Mouse (Mus musculus) MEL (cell line): ENCODE data around the gene Tcap. TPM values are rescaled to one million over a fixed set of nuclear protein-coding genes. Genes with fewer than 3 reads are reported as not detected.

ENCODE experiments used
- DNase-seq: peaks from one replicate; pipeline ENCODE4 v3.0.0; 2011; ENCODE audit warnings: low read depth, low spot score
- H3K27ac ChIP-seq: 2 replicates; pipeline ENCODE4 v1.5.1; 2012; ENCODE audit warnings: low read depth, mild to moderate bottlenecking, control low read depth, low read length, moderate library complexity; ENCODE audit not compliant: control insufficient read depth
- H3K27me3 ChIP-seq, 2 experiments: fragments of 150-350 bp in 1 of 2; sonication (generic) in 1 of 2; 2 replicates each; pipeline ENCODE4 v1.6.1; 2012; ENCODE audit warnings: low read length in 2 of 2, mild to moderate bottlenecking in 2 of 2, improper control_type of control experiment in 1 of 2, moderate library complexity in 1 of 2; ENCODE audit not compliant: insufficient read depth in 2 of 2, control insufficient read depth in 1 of 2
- H3K36me3 ChIP-seq, 2 experiments: 2 replicates each; pipeline ENCODE4 v1.6.1; 2012 to 2014; ENCODE audit warnings: low read length in 2 of 2, improper control_type of control experiment in 1 of 2, inconsistent platforms in 1 of 2, mild to moderate bottlenecking in 1 of 2; ENCODE audit not compliant: insufficient read depth in 2 of 2, control insufficient read depth in 1 of 2
- H3K4me1 ChIP-seq, 2 experiments: fragments of 150-350 bp in 1 of 2; sonication (generic) in 1 of 2; 2 replicates each; pipeline ENCODE4 v1.6.1; 2012; ENCODE audit warnings: low read length in 2 of 2, improper control_type of control experiment in 1 of 2, mild to moderate bottlenecking in 1 of 2; ENCODE audit not compliant: insufficient read depth in 2 of 2, control insufficient read depth in 1 of 2
- H3K4me3 ChIP-seq, 2 experiments: fragments of 150-350 bp in 1 of 2; sonication (generic) in 1 of 2; 2 replicates each; pipeline ENCODE4 v1.5.1; 2012; ENCODE audit warnings: low read depth in 2 of 2, low read length in 2 of 2, mild to moderate bottlenecking in 2 of 2, moderate library complexity in 2 of 2, control low read depth in 1 of 2, improper control_type of control experiment in 1 of 2; ENCODE audit not compliant: control insufficient read depth in 1 of 2, insufficient read depth in 1 of 2
- H3K79me2 ChIP-seq: 2 replicates; pipeline ENCODE4 v1.6.1; 2012; ENCODE audit warnings: mild to moderate bottlenecking, low read length, moderate library complexity; ENCODE audit not compliant: control insufficient read depth, poor library complexity, insufficient read depth
- H3K9ac ChIP-seq: 2 replicates; pipeline ENCODE4 v1.6.1; 2012; ENCODE audit warnings: low read depth, mild to moderate bottlenecking, control low read depth, low read length, moderate library complexity; ENCODE audit not compliant: control insufficient read depth, poor library complexity, severe bottlenecking
- H3K9me3 ChIP-seq: fragments of 150-350 bp; sonication (generic); replicated peaks from 2 replicates; pipeline ENCODE4 v1.6.1; 2012; ENCODE audit warnings: mild to moderate bottlenecking, low read length, improper control_type of control experiment, moderate library complexity; ENCODE audit not compliant: insufficient read depth
- CHD1 ChIP-seq: IDR thresholded peaks from 2 replicates; pipeline ENCODE4 v1.6.1; 2012; ENCODE audit warnings: low read depth, mild to moderate bottlenecking, inconsistent platforms, low read length, improper control_type of control experiment
- CHD2 ChIP-seq: IDR thresholded peaks from 2 replicates; pipeline ENCODE4 v1.6.1; 2011; ENCODE audit warnings: low read length, improper control_type of control experiment
- CTCF ChIP-seq, 3 experiments: IDR thresholded peaks in 2 of 3; conservative IDR thresholded peaks in 1 of 3; 2 replicates each; pipeline ENCODE4 v1.5.1; 2011 to 2012; ENCODE audit warnings: low read length in 3 of 3, low read depth in 2 of 3, mild to moderate bottlenecking in 2 of 3, improper control_type of control experiment in 1 of 3, inconsistent platforms in 1 of 3, mixed read lengths in 1 of 3, moderate library complexity in 1 of 3; ENCODE audit not compliant: control insufficient read depth in 1 of 3, insufficient read depth in 1 of 3, poor library complexity in 1 of 3, severe bottlenecking in 1 of 3
- ELF1 ChIP-seq: IDR thresholded peaks from 2 replicates; pipeline ENCODE4 v1.6.1; 2014; ENCODE audit warnings: low read depth, mild to moderate bottlenecking, inconsistent platforms, low read length, improper control_type of control experiment, moderate library complexity
- EP300 ChIP-seq, 2 experiments: IDR thresholded peaks; 2 replicates each; pipeline ENCODE4 v1.6.1; 2011; ENCODE audit warnings: improper control_type of control experiment in 2 of 2, low read length in 2 of 2, low read depth in 1 of 2, mild to moderate bottlenecking in 1 of 2
- JUND ChIP-seq: IDR thresholded peaks from 2 replicates; pipeline ENCODE4 v1.6.1; 2011; ENCODE audit warnings: low read depth, mild to moderate bottlenecking, improper control_type of control experiment, low read length
- KAT2A ChIP-seq: conservative IDR thresholded peaks from 2 replicates; pipeline ENCODE4 v1.6.1; 2012; ENCODE audit warnings: low read depth, low read length, improper control_type of control experiment, inconsistent platforms
- MEF2A ChIP-seq: IDR thresholded peaks from 2 replicates; pipeline ENCODE4 v1.6.1; 2014; ENCODE audit warnings: low read depth, mild to moderate bottlenecking, inconsistent platforms, low read length, improper control_type of control experiment; ENCODE audit not compliant: poor library complexity, insufficient replicate concordance, severe bottlenecking; ENCODE audit errors: extremely low read depth
- MXI1 ChIP-seq: IDR thresholded peaks from 2 replicates; pipeline ENCODE4 v1.6.1; 2011; ENCODE audit warnings: mild to moderate bottlenecking, low read depth, low read length, improper control_type of control experiment
- MYC ChIP-seq: IDR thresholded peaks from 2 replicates; pipeline ENCODE4 v1.6.1; 2011; ENCODE audit warnings: low read depth, mild to moderate bottlenecking, low read length, improper control_type of control experiment, moderate library complexity
- NELFE ChIP-seq: IDR thresholded peaks from 2 replicates; pipeline ENCODE4 v1.6.1; 2011; ENCODE audit warnings: low read depth, low read length, improper control_type of control experiment
- NRF1 ChIP-seq: IDR thresholded peaks from 2 replicates; pipeline ENCODE4 v1.6.1; 2014; ENCODE audit warnings: low read depth, mild to moderate bottlenecking, inconsistent platforms, low read length, improper control_type of control experiment, moderate library complexity; ENCODE audit not compliant: poor library complexity, insufficient read depth, severe bottlenecking
- TBP ChIP-seq: IDR thresholded peaks from 2 replicates; pipeline ENCODE4 v1.8.0; 2011; ENCODE audit warnings: low read depth, low read length, improper control_type of control experiment
- UBTF ChIP-seq: IDR thresholded peaks from 2 replicates; pipeline ENCODE4 v1.6.1; 2012; ENCODE audit warnings: low read depth, mild to moderate bottlenecking, inconsistent platforms, low read length, improper control_type of control experiment, moderate library complexity, borderline replicate concordance; ENCODE audit not compliant: insufficient read depth
- USF1 ChIP-seq: IDR thresholded peaks from 2 replicates; pipeline ENCODE4 v1.6.1; 2014; ENCODE audit warnings: low read depth, mild to moderate bottlenecking, inconsistent platforms, low read length, improper control_type of control experiment, moderate library complexity
- USF2 ChIP-seq, 2 experiments: IDR thresholded peaks; 2 replicates each; pipeline ENCODE4 v1.6.1; 2011 to 2012; ENCODE audit warnings: improper control_type of control experiment in 2 of 2, low read length in 2 of 2, borderline replicate concordance in 1 of 2, inconsistent platforms in 1 of 2, low read depth in 1 of 2, mild to moderate bottlenecking in 1 of 2; ENCODE audit not compliant: insufficient read depth in 1 of 2
- ZKSCAN1 ChIP-seq: IDR thresholded peaks from 2 replicates; pipeline ENCODE4 v1.6.1; 2012; ENCODE audit warnings: low read depth, mild to moderate bottlenecking, inconsistent platforms, low read length, improper control_type of control experiment, moderate library complexity
- ZMIZ1 ChIP-seq: IDR thresholded peaks from 2 replicates; pipeline ENCODE4 v1.6.1; 2012; ENCODE audit warnings: low read depth, mild to moderate bottlenecking, inconsistent platforms, low read length, improper control_type of control experiment, moderate library complexity
- ZNF384 ChIP-seq: IDR thresholded peaks from 2 replicates; pipeline ENCODE4 v1.6.1; 2012; ENCODE audit warnings: low read depth, mild to moderate bottlenecking, inconsistent platforms, low read length, improper control_type of control experiment
- polyA plus RNA-seq, 2 experiments: library from polyadenylated mRNA; stranded (reverse) in 1 of 2; unstranded in 1 of 2; fragments of >175 nt in 1 of 2; fragments of >200 nt in 1 of 2; gene quantifications; 2 replicates each; pipeline versions ENCODE4 v1.2.1 to v1.2.4; 2012; ENCODE audit warnings: low replicate concordance in 2 of 2, low read depth in 1 of 2; ENCODE audit not compliant: insufficient read length in 2 of 2, insufficient read depth in 1 of 2, missing spikeins in 1 of 2
- total RNA-seq: library from RNA; depleted of rRNA; stranded (reverse); fragments of 300-350 nt; gene quantifications from 2 replicates; pipeline ENCODE4 v1.2.3, GENCODE M21; 2012

The Tcap gene
- total and polyA plus RNA-seq, 3 experiments = 0.07 TPM; not detected in 2

GRCm38 (mm10) chr11:98384721-98385637 is 1.4 kb downstream of the Tcap start:
- H3K4me1 ChIP-seq = peaks cover 0 to 7% of the 10 kb centered on the region in 2 experiments; a peak in 2 of 4 replicates
- no peaks in the 10 kb centered on the region for H3K9me3 ChIP-seq
- no peak overlapping the region for H3K4me3 ChIP-seq
- no peak for TF ChIP-seq UBTF
- TF ChIP-seq TBP = no peak
- no peak for TF ChIP-seq MEF2A
- TF ChIP-seq USF2 (IDR thresholded peaks at IDR 0.05; ENCODE audit: borderline replicate concordance in 1 of 2, insufficient read depth in 1 of 2, low read depth in 1 of 2, low read length in 2 of 2) = no peak
- no peak for TF ChIP-seq JUND
- no peak for TF ChIP-seq USF1
- TF ChIP-seq KAT2A = no peak
- no peak for TF ChIP-seq ELF1
- no peak for TF ChIP-seq MXI1
- TF ChIP-seq CHD1 = no peak
- no peak for TF ChIP-seq MYC
- TF ChIP-seq NELFE = no peak
- no peak for TF ChIP-seq ZMIZ1
- TF ChIP-seq ZNF384 = no peak
- no peaks in the 10 kb centered on the region for H3K27me3 ChIP-seq
- H3K27ac ChIP-seq = no peak overlapping the region
- H3K79me2 ChIP-seq = no peaks in the 10 kb centered on the region
- DNase-seq = no peak
- no peaks in the 10 kb centered on the region for H3K36me3 ChIP-seq
- no peak overlapping the region for H3K9ac ChIP-seq

DNA sequence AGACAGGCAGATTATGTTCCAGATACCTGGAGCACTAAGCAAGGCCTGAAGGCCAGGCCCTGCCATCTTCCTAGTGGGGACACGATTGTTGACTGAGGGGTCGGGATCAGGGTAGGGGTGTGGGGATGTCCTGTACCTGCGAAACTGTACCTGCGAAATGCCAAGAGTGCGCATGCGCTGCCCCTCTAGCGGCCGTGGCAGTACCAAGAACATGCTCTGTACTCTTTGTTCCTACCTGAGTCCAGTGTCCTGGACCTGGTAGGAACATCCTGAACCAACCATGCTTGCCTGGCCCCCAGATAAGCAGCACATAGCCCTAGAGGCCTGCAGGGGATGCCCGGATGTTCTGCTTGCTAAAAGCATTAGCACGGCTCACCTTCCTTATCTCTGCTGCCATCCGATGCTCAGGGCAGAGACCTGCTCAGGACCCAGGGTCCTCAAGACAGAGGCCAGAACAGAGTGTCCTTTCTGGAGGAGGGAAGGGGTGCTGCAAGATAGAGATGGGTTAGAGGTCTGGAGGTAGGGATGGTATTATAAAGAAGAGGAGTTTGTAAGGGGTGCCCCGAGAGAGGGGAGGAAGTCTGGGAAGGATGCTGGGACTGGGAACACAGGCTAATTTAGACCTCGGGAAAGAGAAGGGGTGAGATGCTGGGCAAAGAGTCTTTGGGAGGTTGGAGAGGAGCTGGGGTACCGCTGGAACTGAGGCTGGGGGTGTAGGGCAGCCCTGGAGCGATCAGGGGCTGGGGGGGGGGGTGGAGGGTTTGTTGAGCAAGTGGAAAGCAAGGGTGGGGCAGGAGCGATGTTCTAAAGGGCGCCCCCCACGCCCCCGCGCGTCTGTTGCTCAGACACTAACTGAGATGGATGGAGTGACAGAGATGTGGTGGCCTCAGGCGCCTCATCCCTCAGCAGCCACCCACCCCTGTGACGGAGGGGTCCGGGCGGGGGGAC is 2.3 kb downstream of the Tcap start, which contains the start of gene Pnmt:
Gene Pnmt (plus strand): TSS at position 813 of the 948 bp plus-strand sequence.
- no peak within 1 kb of the TSS for H3K27ac ChIP-seq
- no peaks in the 10 kb centered on the region for H3K36me3 ChIP-seq
- H3K4me3 ChIP-seq = no peak within 1 kb of the TSS
- no peaks in the 10 kb centered on the region for H3K27me3 ChIP-seq
- H3K79me2 ChIP-seq = no peaks in the 10 kb centered on the region
- H3K4me1 ChIP-seq = peaks cover 0 to 7% of the 10 kb centered on the region in 2 experiments; a peak in 2 of 4 replicates
- no peak within 1 kb of the TSS for H3K9ac ChIP-seq
- TF ChIP-seq CTCF (IDR thresholded peaks at IDR 0.05 in 2 of 3, conservative IDR thresholded peaks at IDR 0.05 in 1 of 3; ENCODE audit: control insufficient read depth in 1 of 3, insufficient read depth in 1 of 3, low read depth in 2 of 3, low read length in 3 of 3, poor library complexity in 1 of 3, severe bottlenecking in 1 of 3) = no peak
- TF ChIP-seq MEF2A = no peak
- TF ChIP-seq NRF1 = no peak
- no peak for TF ChIP-seq UBTF
- no peak for TF ChIP-seq ZNF384
- no peak for TF ChIP-seq ZKSCAN1
- no peak for TF ChIP-seq EP300 (IDR thresholded peaks at IDR 0.05; ENCODE audit: low read depth in 1 of 2, low read length in 2 of 2)
- TF ChIP-seq CHD1 = no peak
- TF ChIP-seq CHD2 = no peak
- TF ChIP-seq, all 39 proteins: peak for 0
- no peaks in the 10 kb centered on the region for H3K9me3 ChIP-seq
- no peak for DNase-seq
